Mouse (Mus musculus): ENCODE results near the gene Casr. TPM values are rescaled to one million over a fixed set of nuclear protein-coding genes. Genes with fewer than 3 reads are reported as not detected.

Gene Casr
- polyA plus RNA-seq, 1 experiment from 2014 or later = 0.28 TPM

DNA sequence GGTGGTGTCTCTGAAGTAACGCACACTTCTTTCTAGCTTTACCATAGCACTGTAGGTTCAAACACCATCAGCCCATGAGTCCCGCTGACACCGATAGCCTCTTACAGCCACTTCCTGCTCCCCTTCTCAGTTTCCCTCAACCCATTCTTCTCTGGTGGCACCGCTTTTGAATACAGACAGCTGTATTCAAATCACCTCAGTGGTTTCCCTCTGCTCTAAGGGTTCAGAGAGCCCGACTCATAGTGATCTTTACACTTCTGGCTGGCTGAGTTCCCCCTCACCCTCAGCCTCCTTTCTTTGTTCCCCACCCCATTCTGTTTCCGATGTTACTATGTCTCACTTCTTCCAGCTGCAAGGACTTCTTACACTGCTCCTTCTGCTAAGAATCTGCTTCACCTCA, 21.1 kb downstream of the Casr start:
- WGBS = 72% methylated on average over 6 of the region's 6 CpGs
- no peak overlapping the region for H3K4me3 ChIP-seq
- DNase-seq (ENCODE audit: low spot score) = no peak

DNA sequence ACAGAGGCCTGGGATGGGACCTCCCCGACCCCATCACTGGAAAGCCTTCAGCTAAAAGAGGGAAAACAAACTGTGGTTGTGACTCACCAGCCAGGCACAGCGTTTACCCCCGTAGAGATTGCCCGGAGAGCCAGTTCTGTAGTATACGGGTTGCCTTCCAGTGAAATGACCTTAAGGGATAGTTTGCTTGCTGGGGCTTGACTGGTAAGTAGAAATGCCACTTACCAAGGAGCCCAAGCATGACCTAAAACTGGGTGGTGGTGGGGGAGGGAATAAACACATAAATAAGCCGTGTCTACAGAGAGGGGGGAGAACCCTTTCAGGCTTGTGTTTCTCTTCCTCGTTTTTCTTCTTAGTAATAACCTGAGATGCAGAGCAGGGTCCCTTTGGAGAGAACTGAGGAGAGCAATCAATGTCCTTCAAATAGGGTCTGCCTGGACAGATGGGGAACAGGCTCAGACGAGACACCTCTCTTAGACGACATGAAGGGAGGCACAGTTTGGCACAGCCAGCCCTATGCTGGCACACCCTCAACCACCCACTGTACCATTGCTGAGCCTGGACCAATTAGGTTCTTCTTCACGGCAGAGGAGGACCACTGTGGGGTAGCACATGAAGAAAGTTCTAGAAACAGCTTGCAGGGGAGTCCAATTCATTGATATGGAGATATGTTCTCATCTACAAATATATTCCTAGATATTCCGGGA, 28.8 kb downstream of the Casr start:
- 53% methylated on average over 11 of the region's 11 CpGs for WGBS

More for the DNA sequence above, 21.1 kb downstream of the Casr start:
- H3K27me3 ChIP-seq (ENCODE audit: insufficient read depth, poor library complexity, severe bottlenecking) = no peaks in the 10 kb centered on the region
- no peaks in the 10 kb centered on the region for H3K36me3 ChIP-seq
- H3K4me1 ChIP-seq = peaks cover 7% of the 10 kb centered on the region
- H3K27ac ChIP-seq = no peak overlapping the region
- no peaks in the 10 kb centered on the region for H3K9me3 ChIP-seq

DNA sequence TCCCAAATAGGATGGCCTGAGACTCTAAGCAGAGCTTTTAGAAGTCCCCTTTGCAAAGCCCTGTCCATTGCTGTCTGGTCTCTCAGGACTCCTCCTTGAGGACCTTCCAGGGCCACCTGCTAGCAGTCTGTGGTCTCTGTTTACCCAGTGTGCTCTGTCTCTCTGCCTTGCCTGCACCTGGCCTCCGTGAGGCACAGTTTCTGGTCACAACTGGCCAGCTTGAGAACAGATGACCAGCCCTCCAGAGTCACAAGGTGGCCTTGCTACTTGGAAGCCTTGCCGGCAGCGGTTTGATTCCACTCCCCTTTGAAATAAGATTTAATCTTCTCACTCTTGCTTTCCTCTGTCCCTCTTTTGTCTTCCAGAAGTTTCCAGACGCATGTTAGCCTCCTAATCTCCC, 29.9 kb downstream of the Casr start:
- Histone ChIP-seq H3K27me3 (ENCODE audit: insufficient read depth, poor library complexity, severe bottlenecking) (no peaks in the 10 kb centered on the region), H3K4me3 (no peak overlapping the region), H3K4me1 (peaks cover 16% of the 10 kb centered on the region), H3K9me3 (no peaks in the 10 kb centered on the region), H3K27ac (no peak overlapping the region), H3K36me3 (no peaks in the 10 kb centered on the region)
- WGBS = 51% methylated on average over 4 of the region's 4 CpGs
- DNase-seq (ENCODE audit: low spot score) = no peak

More for the DNA sequence above, 28.8 kb downstream of the Casr start:
- DNase-seq (ENCODE audit: low spot score) = no peak
- Histone ChIP-seq H3K4me1 (peaks cover 20% of the 10 kb centered on the region), H3K9me3 (no peaks in the 10 kb centered on the region), H3K4me3 (no peak overlapping the region), H3K27ac (no peak overlapping the region), H3K36me3 (no peaks in the 10 kb centered on the region), H3K27me3 (ENCODE audit: insufficient read depth, poor library complexity, severe bottlenecking) (no peaks in the 10 kb centered on the region)

DNA sequence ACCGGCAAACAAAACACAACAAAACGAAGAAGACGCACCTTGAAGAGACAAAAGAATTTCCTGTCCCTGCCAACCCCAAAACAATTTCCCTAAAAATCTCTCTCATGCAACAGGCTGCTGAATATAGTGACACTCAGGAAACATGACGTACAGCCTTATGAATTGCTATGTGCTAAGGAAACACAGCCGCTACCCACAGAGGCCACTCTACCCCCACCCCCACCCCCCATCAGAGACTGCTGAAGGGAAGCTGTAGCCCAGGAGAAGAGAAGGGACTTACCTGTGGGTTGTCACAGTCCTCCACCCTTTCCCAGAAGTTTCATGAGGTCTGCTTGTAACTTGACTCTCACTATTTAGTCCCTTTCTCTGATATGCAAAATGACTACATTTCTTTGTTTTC, 30.3 kb downstream of the Casr start:
- Histone ChIP-seq H3K4me1 (peaks cover 13% of the 10 kb centered on the region; the same call in 1 of the 2 replicates), H3K36me3 (no peaks in the 10 kb centered on the region), H3K27me3 (ENCODE audit: insufficient read depth, poor library complexity, severe bottlenecking) (no peaks in the 10 kb centered on the region), H3K4me3 (no peak overlapping the region), H3K9me3 (no peaks in the 10 kb centered on the region), H3K27ac (no peak overlapping the region)
- DNase-seq (ENCODE audit: low spot score) = no peak
- WGBS = 70% methylated on average over 5 of the region's 5 CpGs

DNA sequence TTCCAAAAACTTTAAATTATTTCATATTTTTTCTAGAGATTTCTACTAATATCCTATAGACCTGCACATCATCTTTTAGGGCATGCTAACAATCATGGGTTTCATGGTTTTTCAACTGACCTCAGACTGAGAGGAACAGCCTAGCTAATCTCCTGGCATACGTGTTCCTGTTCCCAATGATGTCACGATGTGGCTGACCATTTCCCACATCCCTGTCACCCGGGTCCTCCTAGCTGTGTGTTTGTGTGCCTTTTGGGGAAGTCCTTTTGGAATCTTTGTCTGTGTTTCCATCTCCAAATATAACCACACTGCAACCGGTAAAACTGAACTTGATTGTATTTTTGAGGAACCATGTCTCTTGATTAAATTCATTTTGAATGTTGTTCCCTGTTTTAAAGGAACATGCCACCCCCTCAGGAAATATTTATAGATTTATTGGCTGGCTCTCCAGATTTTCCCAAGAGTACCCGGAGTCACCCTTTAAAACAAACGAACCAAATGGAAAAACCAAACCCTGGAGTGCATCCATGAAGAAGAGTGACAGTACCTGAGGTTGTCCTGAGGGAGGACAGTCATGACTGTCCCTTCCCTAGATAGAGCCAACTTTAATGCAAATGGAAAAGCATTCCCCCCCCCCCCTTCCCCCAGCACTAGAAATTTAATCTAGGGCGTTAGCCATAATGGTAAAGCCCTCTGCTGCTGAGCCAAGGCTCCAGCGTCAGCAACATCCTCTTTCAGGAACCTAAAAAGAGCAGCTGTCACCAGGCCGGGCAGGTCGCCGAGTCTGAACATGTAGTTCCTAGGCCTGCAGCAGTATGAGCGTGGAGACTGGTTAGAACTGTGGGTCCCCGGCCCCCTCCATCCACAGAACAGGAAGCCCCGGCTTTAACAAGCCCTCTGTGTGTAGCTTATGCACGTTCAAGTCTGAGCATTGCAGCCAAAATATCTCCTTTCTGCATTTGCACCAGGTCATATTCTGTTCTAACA, 31.1 kb downstream of the Casr start:
- Histone ChIP-seq H3K9me3 (no peaks in the 10 kb centered on the region), H3K4me1 (peaks cover 13% of the 10 kb centered on the region; the same call in 1 of the 2 replicates), H3K27ac (no peak overlapping the region), H3K36me3 (no peaks in the 10 kb centered on the region), H3K27me3 (ENCODE audit: insufficient read depth, poor library complexity, severe bottlenecking) (no peaks in the 10 kb centered on the region), H3K4me3 (no peak overlapping the region)
- 67% methylated on average over 15 of the region's 15 CpGs for WGBS
- no peak for DNase-seq (ENCODE audit: low spot score)

DNA sequence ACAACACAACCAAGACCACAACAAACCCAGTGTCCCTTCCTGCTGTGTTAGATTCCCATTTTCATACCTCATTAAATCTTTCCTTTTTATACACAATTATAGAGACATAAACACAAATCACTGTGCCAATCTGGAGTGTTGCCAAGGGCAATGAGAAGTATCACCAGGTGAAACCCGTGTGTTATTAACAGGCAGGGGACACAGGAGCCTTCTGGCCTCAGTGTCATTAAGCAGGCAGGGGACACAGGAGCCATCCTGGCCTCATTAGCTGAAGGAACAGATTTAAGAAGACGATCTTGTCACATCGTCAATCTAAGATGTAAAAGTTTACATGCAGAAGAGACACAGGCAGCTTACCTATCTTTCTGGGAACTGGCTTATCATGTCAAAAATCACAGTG, 33.1 kb downstream of the Casr start:
- 87% methylated on average over 3 of the region's 3 CpGs for WGBS
- no peak for DNase-seq (ENCODE audit: low spot score)
- Histone ChIP-seq H3K4me1 (peaks cover 13% of the 10 kb centered on the region; the same call in 1 of the 2 replicates), H3K27me3 (ENCODE audit: insufficient read depth, poor library complexity, severe bottlenecking) (no peaks in the 10 kb centered on the region), H3K9me3 (no peaks in the 10 kb centered on the region), H3K27ac (no peak overlapping the region), H3K36me3 (no peaks in the 10 kb centered on the region), H3K4me3 (no peak overlapping the region)

DNA sequence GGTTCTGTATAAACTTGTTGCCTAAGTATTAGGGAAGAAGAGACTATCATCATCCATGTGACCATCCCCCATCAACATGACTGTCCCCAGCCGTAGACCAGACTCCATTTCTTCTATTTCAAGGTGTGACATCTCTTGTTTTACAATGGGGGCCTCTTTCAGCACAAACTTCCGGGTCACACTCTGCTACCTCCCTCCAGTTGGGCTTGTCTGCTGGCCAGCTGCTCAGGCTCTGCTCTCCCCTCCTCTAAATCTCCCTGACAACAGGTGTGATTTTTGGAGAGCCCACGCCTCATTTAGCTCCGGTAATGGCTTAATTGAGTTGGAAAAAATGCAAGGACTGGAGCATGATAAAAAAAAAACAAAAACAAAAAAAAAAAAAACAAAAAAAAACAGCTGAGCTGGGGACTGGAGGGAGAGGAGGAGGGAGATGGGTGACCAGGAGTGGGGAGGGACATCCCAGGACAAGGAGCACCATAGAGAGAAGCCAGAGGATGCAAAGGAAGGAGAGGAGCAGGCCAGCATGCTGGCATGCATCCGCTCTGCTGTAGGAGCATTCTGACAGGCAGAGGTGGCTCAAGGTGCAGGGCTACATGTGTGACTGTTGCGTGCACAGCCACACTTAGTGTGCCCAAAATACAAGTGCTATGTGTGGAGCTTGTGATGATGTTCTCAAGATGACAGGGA, 35.2 kb downstream of the Casr start:
- Histone ChIP-seq H3K4me3 (no peak overlapping the region), H3K27ac (no peak overlapping the region), H3K27me3 (ENCODE audit: insufficient read depth, poor library complexity, severe bottlenecking) (no peaks in the 10 kb centered on the region), H3K9me3 (no peaks in the 10 kb centered on the region), H3K36me3 (no peaks in the 10 kb centered on the region), H3K4me1 (no peaks in the 10 kb centered on the region)
- WGBS = 59% methylated on average over 6 of the region's 6 CpGs
- DNase-seq (ENCODE audit: low spot score) = no peak

DNA sequence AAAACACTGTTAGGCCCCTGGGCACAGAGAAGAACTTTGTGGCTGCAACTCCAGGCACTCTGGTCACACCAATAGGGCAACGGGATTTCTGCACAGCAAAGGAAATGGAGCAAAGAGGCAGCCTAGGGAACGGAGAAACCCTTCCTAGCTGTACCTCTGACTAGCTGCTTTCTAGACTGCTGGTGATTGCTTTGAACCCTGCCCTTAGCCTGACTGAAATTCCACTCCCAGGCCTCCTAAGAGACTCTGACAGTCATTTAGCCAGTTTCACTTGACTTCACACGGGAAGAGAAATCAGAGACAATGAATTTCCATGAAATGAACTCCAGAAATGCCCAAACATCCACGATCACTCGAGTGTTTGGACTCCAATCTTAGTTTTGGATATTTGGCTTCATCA, 38.8 kb downstream of the Casr start:
- no peaks in the 10 kb centered on the region for H3K36me3 ChIP-seq
- H3K9me3 ChIP-seq = no peaks in the 10 kb centered on the region
- no peaks in the 10 kb centered on the region for H3K27me3 ChIP-seq (ENCODE audit: insufficient read depth, poor library complexity, severe bottlenecking)
- H3K4me1 ChIP-seq = no peaks in the 10 kb centered on the region
- H3K27ac ChIP-seq = no peak overlapping the region
- no peak overlapping the region for H3K4me3 ChIP-seq
- DNase-seq (ENCODE audit: low spot score) = no peak
- 74% methylated on average over 5 of the region's 5 CpGs for WGBS

DNA sequence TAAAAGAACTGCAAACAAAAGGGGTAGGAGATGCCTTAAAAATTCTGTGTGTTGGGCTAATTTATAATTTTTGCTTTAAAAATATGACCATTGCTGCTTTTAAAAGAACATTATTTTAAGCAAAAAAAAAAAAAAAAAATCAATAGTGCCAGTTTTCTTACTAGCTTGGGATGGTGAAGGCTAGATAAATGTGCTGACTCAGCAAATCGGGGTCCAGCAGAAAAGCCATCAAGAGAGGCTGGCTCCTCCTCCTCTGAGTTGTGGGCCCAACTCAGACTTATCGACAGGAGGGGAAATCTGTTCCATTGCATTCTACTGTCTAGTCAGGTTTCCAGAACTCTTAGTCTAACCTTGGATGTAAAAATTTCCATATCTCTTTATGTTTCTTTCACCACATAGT, 45.6 kb downstream of the Casr start:
- 60% methylated on average over 2 of the region's 2 CpGs for whole genome bisulfite sequencing
- DNase-seq (ENCODE audit: low spot score) = no peak
- no peak overlapping the region for H3K27ac ChIP-seq
- H3K4me3 ChIP-seq = no peak overlapping the region
- no peaks in the 10 kb centered on the region for H3K9me3 ChIP-seq
- no peaks in the 10 kb centered on the region for H3K36me3 ChIP-seq
- no peaks in the 10 kb centered on the region for H3K4me1 ChIP-seq
- H3K27me3 ChIP-seq (ENCODE audit: insufficient read depth, poor library complexity, severe bottlenecking) = no peaks in the 10 kb centered on the region

GRCm38 (mm10) chr16:36507300-36507699, 54.6 kb downstream of the Casr start:
- Histone ChIP-seq H3K9me3 (no peaks in the 10 kb centered on the region), H3K27ac (no peak overlapping the region), H3K4me1 (no peaks in the 10 kb centered on the region), H3K4me3 (no peak overlapping the region), H3K36me3 (no peaks in the 10 kb centered on the region), H3K27me3 (ENCODE audit: insufficient read depth, poor library complexity, severe bottlenecking) (no peaks in the 10 kb centered on the region)
- DNase-seq (ENCODE audit: low spot score) = no peak
- 85% methylated on average over 5 of the region's 5 CpGs for WGBS

DNA sequence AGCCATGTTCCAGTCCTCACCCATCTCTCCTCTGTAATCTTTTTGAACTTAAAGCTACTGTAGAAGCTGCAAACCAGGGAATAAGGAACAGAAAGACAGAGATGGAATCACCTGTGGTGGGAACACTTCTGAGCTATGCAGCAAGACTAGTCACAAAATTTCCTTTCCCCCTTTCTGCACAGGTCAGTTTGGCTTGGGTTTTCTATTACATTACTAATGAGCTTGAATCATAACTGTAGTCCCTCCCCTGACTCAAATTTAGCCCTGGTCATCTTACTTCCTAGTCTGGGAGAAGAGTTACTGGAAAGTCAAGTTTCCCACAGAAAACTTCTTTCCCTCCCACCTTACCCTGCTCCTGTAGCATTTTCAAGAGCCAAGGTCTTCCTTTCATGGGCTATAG, 55.1 kb downstream of the Casr start:
- no peaks in the 10 kb centered on the region for H3K27me3 ChIP-seq (ENCODE audit: insufficient read depth, poor library complexity, severe bottlenecking)
- H3K4me3 ChIP-seq = no peak overlapping the region
- H3K4me1 ChIP-seq = no peaks in the 10 kb centered on the region
- H3K27ac ChIP-seq = no peak overlapping the region
- no peaks in the 10 kb centered on the region for H3K36me3 ChIP-seq
- H3K9me3 ChIP-seq = no peaks in the 10 kb centered on the region
- DNase-seq (ENCODE audit: low spot score) = no peak

- Histone ChIP-seq H3K27ac (no peak overlapping the region), H3K36me3 (no peaks in the 10 kb centered on the region), H3K4me3 (no peak overlapping the region), H3K27me3 (ENCODE audit: insufficient read depth, poor library complexity, severe bottlenecking) (no peaks in the 10 kb centered on the region), H3K9me3 (no peaks in the 10 kb centered on the region), H3K4me1 (no peaks in the 10 kb centered on the region)
- WGBS = 54% methylated on average over 4 of the region's 4 CpGs
- DNase-seq (ENCODE audit: low spot score) = no peak
These were observed 56.0 kb downstream of the Casr start for GRCm38 (mm10) chr16:36505913-36506312.

GRCm38 (mm10) chr16:36505134-36505533, 56.8 kb downstream of the Casr start:
- Histone ChIP-seq H3K4me1 (no peaks in the 10 kb centered on the region), H3K4me3 (no peak overlapping the region), H3K9me3 (no peaks in the 10 kb centered on the region), H3K36me3 (no peaks in the 10 kb centered on the region), H3K27ac (no peak overlapping the region), H3K27me3 (ENCODE audit: insufficient read depth, poor library complexity, severe bottlenecking) (no peaks in the 10 kb centered on the region)
- DNase-seq (ENCODE audit: low spot score) = no peak
- 72% methylated on average over 3 of the region's 3 CpGs for WGBS

All from heart, embryonic 10.5 days (tissue).